Mouse (Mus musculus) small intestine, adult 2 months (tissue): ENCODE measurements around the gene Nmnat2. TPM values are rescaled to one million over a fixed set of nuclear protein-coding genes. Genes with fewer than 3 reads are reported as not detected.
A peak's percentile ranks its signal among the peaks of the same experiment; 100 is the strongest.

ENCODE experiments used
- H3K27ac ChIP-seq: fragments of 200-500 bp; 2 replicates; pipeline ENCODE4 v1.5.1; 2012; ENCODE audit warnings: low read depth, low read length, control low read depth, inconsistent platforms; ENCODE audit not compliant: insufficient read depth
- H3K27me3 ChIP-seq: fragments of 200-500 bp; 2 replicates; pipeline ENCODE4 v1.6.1; 2012; ENCODE audit warnings: mild to moderate bottlenecking, moderate library complexity, low read length, inconsistent platforms; ENCODE audit not compliant: control insufficient read depth, insufficient read depth
- H3K36me3 ChIP-seq: fragments of 200-500 bp; 2 replicates; pipeline ENCODE4 v1.6.1; 2012; ENCODE audit warnings: mild to moderate bottlenecking, low read length, control low read depth, inconsistent platforms; ENCODE audit not compliant: control insufficient read depth, insufficient read depth
- H3K4me1 ChIP-seq: fragments of 200-500 bp; 2 replicates; pipeline ENCODE4 v1.6.1; 2012; ENCODE audit warnings: low read length, inconsistent platforms, mixed read lengths; ENCODE audit not compliant: control insufficient read depth, insufficient read depth, insufficient read length
- H3K4me3 ChIP-seq: fragments of 200-500 bp; 2 replicates; pipeline ENCODE4 v1.5.1; 2012; ENCODE audit warnings: low read depth, mild to moderate bottlenecking, control low read depth, inconsistent platforms, low read length, moderate library complexity
- CTCF ChIP-seq: fragments of 200-500 bp; IDR thresholded peaks from 2 replicates; pipeline ENCODE4 v1.5.1; 2012; ENCODE audit warnings: low read depth, mild to moderate bottlenecking, control low read depth, inconsistent platforms, low read length, moderate library complexity, mixed read lengths; ENCODE audit not compliant: insufficient replicate concordance, insufficient read length; ENCODE audit errors: extremely low read depth
- POLR2A ChIP-seq: fragments of 200-500 bp; IDR thresholded peaks from 2 replicates; pipeline ENCODE4 v1.6.1; 2012; ENCODE audit warnings: low read depth, mild to moderate bottlenecking, control low read depth, inconsistent platforms, low read length, moderate library complexity
- WGBS: fragments of 180-500 bp; shearing (Covaris S2); methylation state at CpG from one replicate; pipeline ENCODE4 v1.1.7; 2018; 5-methylcytosine and 5-hydroxymethylcytosine counted together
- polyA plus RNA-seq: library from polyadenylated mRNA; depleted of rRNA; stranded (reverse); fragments of >200 nt; gene quantifications from 2 replicates; pipeline ENCODE4 v1.2.3, GENCODE M21; 2012

Gene Nmnat2
- polyA plus RNA-seq, 1 experiment, result 0.35 TPM

- H3K27me3 ChIP-seq, result no peaks in the 10 kb centered on the region
- 32% methylated on average over 6 of the region's 6 CpGs for WGBS
- no peak overlapping the region for H3K27ac ChIP-seq
- TF ChIP-seq CTCF (no peak), POLR2A (no peak)
- H3K4me1 ChIP-seq, result no peaks in the 10 kb centered on the region
- H3K36me3 ChIP-seq, result no peaks in the 10 kb centered on the region
- no peak overlapping the region for H3K4me3 ChIP-seq
These were observed 19.3 kb upstream of the Nmnat2 start for GRCm38 (mm10) chr1:152935476-152935875.

GRCm38 (mm10) chr1:152936365-152936764 lies 18.4 kb upstream of the Nmnat2 start:
- no peaks in the 10 kb centered on the region for H3K4me1 ChIP-seq
- WGBS, result 68% methylated on average over 5 of the region's 5 CpGs
- H3K4me3 ChIP-seq, result no peak overlapping the region
- H3K27me3 ChIP-seq, result no peaks in the 10 kb centered on the region
- H3K27ac ChIP-seq, result no peak overlapping the region
- H3K36me3 ChIP-seq, result no peaks in the 10 kb centered on the region
- TF ChIP-seq CTCF (no peak), POLR2A (no peak)

GRCm38 (mm10) chr1:152942977-152943376 lies 11.8 kb upstream of the Nmnat2 start:
- no peaks in the 10 kb centered on the region for H3K36me3 ChIP-seq
- TF ChIP-seq POLR2A, result no peak
- no peak for TF ChIP-seq CTCF
- no peaks in the 10 kb centered on the region for H3K27me3 ChIP-seq
- WGBS, result 60% methylated on average over 4 of the region's 4 CpGs
- no peak overlapping the region for H3K27ac ChIP-seq
- no peak overlapping the region for H3K4me3 ChIP-seq
- H3K4me1 ChIP-seq, result no peaks in the 10 kb centered on the region

GRCm38 (mm10) chr1:152954167-152954566 lies 626 bp upstream of the Nmnat2 start:
- WGBS, result 77% methylated on average over 5 of the region's 5 CpGs
- Histone ChIP-seq H3K27me3 (peaks cover 21% of the 10 kb centered on the region), H3K4me3 (no peak overlapping the region), H3K27ac (no peak overlapping the region), H3K4me1 (no peaks in the 10 kb centered on the region), H3K36me3 (no peaks in the 10 kb centered on the region)
- no peak for TF ChIP-seq CTCF
- TF ChIP-seq POLR2A, result no peak

- H3K36me3 ChIP-seq, result no peaks in the 10 kb centered on the region
- H3K27me3 ChIP-seq, result peaks cover 21% of the 10 kb centered on the region
- TF ChIP-seq CTCF (no peak), POLR2A (no peak)
- H3K4me3 ChIP-seq, result peak overlapping the region; percentile 6
- H3K4me1 ChIP-seq, result no peaks in the 10 kb centered on the region
- 6% methylated on average over 40 of the region's 40 CpGs for WGBS
- H3K27ac ChIP-seq, result no peak overlapping the region
These were observed 895 bp downstream of the Nmnat2 start for GRCm38 (mm10) chr1:152955564-152956211.

GRCm38 (mm10) chr1:152956221-152956620 lies 1.4 kb downstream of the Nmnat2 start:
- H3K4me1 ChIP-seq, result no peaks in the 10 kb centered on the region
- H3K36me3 ChIP-seq, result no peaks in the 10 kb centered on the region
- 7% methylated on average over 14 of the region's 14 CpGs for WGBS
- no peak overlapping the region for H3K27ac ChIP-seq
- H3K27me3 ChIP-seq, result peaks cover 21% of the 10 kb centered on the region
- TF ChIP-seq POLR2A, result no peak
- TF ChIP-seq CTCF, result no peak
- H3K4me3 ChIP-seq, result no peak overlapping the region

- TF ChIP-seq POLR2A (no peak), CTCF (no peak)
These were observed 9.6 kb downstream of the Nmnat2 start for GRCm38 (mm10) chr1:152964344-152964743.

GRCm38 (mm10) chr1:152966222-152966621 lies 11.4 kb downstream of the Nmnat2 start:
- H3K36me3 ChIP-seq, result no peaks in the 10 kb centered on the region
- no peak overlapping the region for H3K27ac ChIP-seq
- no peaks in the 10 kb centered on the region for H3K27me3 ChIP-seq
- TF ChIP-seq CTCF, result no peak
- TF ChIP-seq POLR2A, result no peak
- H3K4me1 ChIP-seq, result no peaks in the 10 kb centered on the region
- H3K4me3 ChIP-seq, result no peak overlapping the region
- 51% methylated on average over 6 of the region's 6 CpGs for WGBS

More at GRCm38 (mm10) chr1:152964344-152964743, 9.6 kb downstream of the Nmnat2 start:
- no peaks in the 10 kb centered on the region for H3K36me3 ChIP-seq
- 85% methylated on average over 10 of the region's 10 CpGs for WGBS
- no peaks in the 10 kb centered on the region for H3K4me1 ChIP-seq
- H3K4me3 ChIP-seq, result no peak overlapping the region
- no peak overlapping the region for H3K27ac ChIP-seq
- no peaks in the 10 kb centered on the region for H3K27me3 ChIP-seq
